In genomic region chr4:102656494-102657036, GRCm38 (mm10) we compare ENCODE assay signal across 9 mouse cellular contexts.
A peak's percentile ranks its signal among the peaks of the same experiment; 100 is the strongest.
DNase-seq lines count a peak whose midpoint lies in the region; ATAC-seq lines count a peak whose summit lies in the region.
"Had no signal": no experiment of that assay in that cellular context is flagged by ENCODE, and none has a peak within 500 bp of the region (broad histone marks: within the 10 kb centered on the region; RNA-seq: fewer than 3 reads in every experiment).

No protein-coding gene starts in this region.

- no peaks in the 10 kb centered on the region for H3K36me3 ChIP-seq in liver, embryonic 11.5 days (ENCODE audit: control insufficient read depth, insufficient read depth, low read length)
- H3K36me3 ChIP-seq in embryonic facial prominence, embryonic 14.5 days (ENCODE audit: control insufficient read depth, insufficient read depth, low read length): no peaks in the 10 kb centered on the region
- H3K36me3 ChIP-seq in hindbrain, embryonic 13.5 days: no peaks in the 10 kb centered on the region

- no peak overlapping the region for H3K4me3 ChIP-seq in liver, embryonic 11.5 days (ENCODE audit: low read depth, low read length)
- no peak overlapping the region for H3K4me3 ChIP-seq in embryonic facial prominence, embryonic 14.5 days (ENCODE audit: low read depth, low read length)
- H3K4me3 ChIP-seq in hindbrain, embryonic 13.5 days: no peak overlapping the region
- H3K4me3 ChIP-seq: erythroblast, embryonic 14.5 days had no signal

- H3K9ac ChIP-seq in liver, embryonic 11.5 days (ENCODE audit: low read depth, low read length): no peak overlapping the region
- H3K9ac ChIP-seq in embryonic facial prominence, embryonic 14.5 days (ENCODE audit: low read depth, low read length): no peak overlapping the region
- H3K9ac ChIP-seq in hindbrain, embryonic 13.5 days: no peak overlapping the region

- 11% methylated on average over 3 of the region's 3 CpGs for WGBS in liver, embryonic 11.5 days
- 6% methylated on average over 3 of the region's 3 CpGs for WGBS in embryonic facial prominence, embryonic 14.5 days
- WGBS in hindbrain, embryonic 13.5 days: 19% methylated on average over 3 of the region's 3 CpGs

- intact Hi-C loops in left cerebral cortex, postnatal 10 days (cut with DNase I): loop anchor here (2.0 to 5.0 kb wide), 2 partner anchors 164 to 999 kb away; no protein-coding TSS in a partner anchor

- DNase-seq in liver: peak; percentile 17
- DNase-seq in liver, embryonic 11.5 days (ENCODE audit: low spot score): no peak
- peak; percentile 20 to 39 for DNase-seq in adrenal gland, postnatal 36 days
- DNase-seq in embryonic facial prominence, embryonic 14.5 days (ENCODE audit: low spot score): peak; percentile 79
- peak; percentile 34 to 49 for DNase-seq in left cerebral cortex, postnatal 10 days (ENCODE audit: extremely low spot score in 1 of 2, low spot score in 2 of 2)
- peak; percentile 26 for DNase-seq in yolk sac, embryonic 10.5 days (ENCODE audit: low spot score)

- H3K4me2 ChIP-seq in liver, embryonic 11.5 days: no peak overlapping the region
- H3K4me2 ChIP-seq in embryonic facial prominence, embryonic 14.5 days (ENCODE audit: low read depth, low read length): no peak overlapping the region
- H3K4me2 ChIP-seq in hindbrain, embryonic 13.5 days: no peak overlapping the region

- no peaks in the 10 kb centered on the region for H3K4me1 ChIP-seq in liver, embryonic 11.5 days (replicated peaks; ENCODE audit: control insufficient read depth, insufficient read depth, low read length)
- no peaks in the 10 kb centered on the region for H3K4me1 ChIP-seq in embryonic facial prominence, embryonic 14.5 days (ENCODE audit: control insufficient read depth, insufficient read depth, low read length)
- no peaks in the 10 kb centered on the region for H3K4me1 ChIP-seq in hindbrain, embryonic 13.5 days (replicated peaks)

- no peaks in the 10 kb centered on the region for H3K9me3 ChIP-seq in liver, embryonic 11.5 days (ENCODE audit: control insufficient read depth, low read length)
- no peaks in the 10 kb centered on the region for H3K9me3 ChIP-seq in embryonic facial prominence, embryonic 14.5 days (ENCODE audit: control insufficient read depth, low read length)
- no peaks in the 10 kb centered on the region for H3K9me3 ChIP-seq in hindbrain, embryonic 13.5 days

- no peaks in the 10 kb centered on the region for H3K27me3 ChIP-seq in liver, embryonic 11.5 days (replicated peaks; ENCODE audit: control insufficient read depth, insufficient read depth, low read length)
- no peaks in the 10 kb centered on the region for H3K27me3 ChIP-seq in embryonic facial prominence, embryonic 14.5 days (replicated peaks; ENCODE audit: control insufficient read depth, insufficient read depth, low read length)
- H3K27me3 ChIP-seq in hindbrain, embryonic 13.5 days: no peaks in the 10 kb centered on the region

- no peak for ATAC-seq in liver, embryonic 11.5 days (replicated peaks; ENCODE audit: low FRiP score)
- peak; percentile 55; the same call in 1 of the 2 replicates for ATAC-seq in embryonic facial prominence, embryonic 14.5 days (ENCODE audit: low read depth)
- ATAC-seq in hindbrain, embryonic 13.5 days (ENCODE audit: low FRiP score): 0 out of 2 replicates have a peak, but pooled peaks have one; percentile 68
- ATAC-seq in monocyte, adult 5-6 weeks (replicated peaks; ENCODE audit: insufficient number of reproducible peaks, low FRiP score, low TSS enrichment, poor library complexity, severe bottlenecking): peak; percentile 48

- H3K27ac ChIP-seq in liver, embryonic 11.5 days (ENCODE audit: low read depth, low read length): no peak overlapping the region
- no peak overlapping the region for H3K27ac ChIP-seq in embryonic facial prominence, embryonic 14.5 days (replicated peaks; ENCODE audit: low read depth, low read length)
- no peak overlapping the region for H3K27ac ChIP-seq in hindbrain, embryonic 13.5 days
